Mouse (Mus musculus) Muller cell, postnatal 12 days (primary cell): ENCODE data around the gene Aloxe3.

Experiments
- DNase-seq: peaks from one replicate; pipeline ENCODE4 v3.0.0-alpha.2; 2015; ENCODE audit errors: inconsistent ontology term

Aloxe3 gene

DNA sequence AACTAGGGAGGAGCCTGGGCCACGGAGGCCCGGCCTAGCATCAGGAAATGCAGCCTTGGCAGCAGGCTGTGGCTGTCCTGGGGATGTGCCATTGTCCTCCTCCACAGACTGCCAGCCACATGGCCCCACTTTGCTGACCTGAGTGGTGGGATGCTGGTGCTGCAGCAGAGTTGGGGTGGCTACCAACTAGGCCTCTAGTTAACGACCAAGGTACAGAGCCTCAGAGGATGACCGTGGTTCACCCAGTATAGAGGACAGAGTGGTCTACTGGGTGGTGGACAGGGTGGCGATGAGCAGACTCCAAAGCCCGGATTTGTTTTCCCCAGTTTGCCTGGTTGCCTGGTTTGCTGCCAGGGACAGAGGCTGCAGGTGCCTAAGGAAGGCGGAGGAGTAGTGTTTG lies 49.0 kb downstream of the Aloxe3 start:
- no peak for DNase-seq

DNA sequence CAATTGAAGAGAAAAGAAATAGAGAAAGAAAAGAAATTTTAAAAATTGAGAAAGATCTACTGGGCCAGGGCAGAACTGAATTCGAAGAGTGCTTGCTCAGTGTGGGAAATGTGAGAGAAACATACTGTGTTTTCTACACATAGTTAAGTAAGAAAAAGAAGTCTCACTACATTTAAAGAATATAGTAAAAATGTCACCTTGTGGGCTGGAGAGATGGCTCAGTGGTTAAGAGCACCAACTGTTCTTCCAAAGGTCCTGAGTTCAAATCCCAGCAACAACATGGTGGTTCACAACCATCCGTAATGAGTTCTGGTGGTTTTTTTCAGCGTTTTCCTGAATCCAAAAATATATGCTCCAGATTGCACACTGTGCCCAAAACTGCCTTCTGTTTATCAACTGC lies 52.8 kb downstream of the Aloxe3 start:
- no peak for DNase-seq

DNA sequence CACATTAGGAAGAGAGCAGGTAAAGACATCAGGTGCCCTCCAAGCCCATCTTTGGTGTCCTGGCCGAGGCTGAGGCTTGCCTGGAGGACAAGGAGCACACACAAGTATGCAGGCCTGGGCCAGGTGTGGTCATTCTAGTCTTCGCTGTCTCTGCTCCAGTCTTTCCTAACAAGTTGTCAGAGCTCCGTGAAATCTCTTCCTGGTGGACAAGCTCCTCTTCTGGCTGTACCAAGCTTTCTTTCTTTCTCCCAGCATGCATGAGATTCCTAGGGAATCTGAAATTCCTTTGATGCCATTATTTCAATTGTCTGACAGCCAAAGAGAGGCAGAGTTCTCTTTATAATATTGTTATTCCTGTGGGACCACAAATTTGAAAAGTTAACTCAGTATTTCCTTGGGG lies 53.8 kb downstream of the Aloxe3 start:
- peak; percentile 74 for DNase-seq

DNA sequence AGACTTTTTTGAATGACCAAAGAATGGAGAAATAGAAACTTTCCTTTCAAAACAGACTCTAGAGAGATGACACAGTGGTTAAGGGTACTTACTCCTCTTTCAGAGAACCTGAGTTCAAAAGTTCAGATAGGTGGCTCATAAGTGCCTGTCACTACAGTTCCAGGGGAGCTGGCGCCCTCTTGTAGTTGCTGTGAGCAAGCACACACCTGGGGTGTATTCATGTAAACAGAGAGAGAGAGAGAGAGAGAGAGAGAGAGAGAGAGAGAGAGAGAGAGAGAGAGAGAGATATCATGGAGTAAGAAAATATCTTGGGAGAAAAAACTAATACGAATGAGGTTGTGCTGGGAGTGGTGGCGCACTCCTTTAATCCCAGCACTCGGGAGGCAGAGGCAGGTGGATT lies 54.4 kb downstream of the Aloxe3 start:
- no peak for DNase-seq

GRCm38 (mm10) chr11:69185031-69185430 lies 59.3 kb downstream of the Aloxe3 start:
- DNase-seq: no peak

DNA sequence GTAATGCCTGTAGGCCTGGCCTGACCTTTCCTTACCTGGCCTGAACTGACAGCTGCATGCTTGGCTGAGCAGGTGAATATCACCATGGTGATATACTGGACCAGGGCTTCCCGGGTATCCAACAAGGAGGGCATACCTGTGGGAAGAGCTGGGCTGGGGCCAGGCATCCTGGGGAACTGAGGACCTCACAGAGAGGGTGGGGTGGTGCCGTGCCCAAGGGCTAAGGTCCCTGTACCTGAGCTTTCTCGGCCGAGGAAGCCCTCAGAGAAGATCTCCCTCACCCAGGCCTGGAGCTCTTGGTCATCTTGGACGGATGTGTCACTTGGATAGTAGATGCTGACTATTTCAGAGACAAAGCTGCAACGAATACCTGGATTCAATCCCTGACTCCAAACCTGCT lies 60.2 kb downstream of the Aloxe3 start:
- DNase-seq: no peak

DNA sequence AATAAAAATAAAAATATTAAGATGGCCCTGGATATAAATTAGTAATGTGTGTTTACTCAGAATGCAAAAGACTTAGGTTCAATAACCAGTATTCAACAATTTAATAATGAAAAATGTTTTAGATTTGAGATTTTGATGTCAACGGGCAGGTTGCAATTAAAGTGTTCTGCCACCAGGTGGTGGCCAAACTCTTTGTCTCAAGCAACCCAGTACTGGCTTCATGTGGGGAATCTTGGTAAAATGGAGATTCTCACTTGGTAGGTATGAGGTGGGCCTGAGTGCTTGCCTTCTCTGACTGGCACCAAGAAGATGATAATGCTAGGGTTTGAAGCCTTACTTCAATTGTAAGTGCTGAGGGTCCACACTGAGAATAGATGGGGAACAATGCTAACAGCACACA lies 67.1 kb downstream of the Aloxe3 start:
- peak; percentile 21 for DNase-seq

DNA sequence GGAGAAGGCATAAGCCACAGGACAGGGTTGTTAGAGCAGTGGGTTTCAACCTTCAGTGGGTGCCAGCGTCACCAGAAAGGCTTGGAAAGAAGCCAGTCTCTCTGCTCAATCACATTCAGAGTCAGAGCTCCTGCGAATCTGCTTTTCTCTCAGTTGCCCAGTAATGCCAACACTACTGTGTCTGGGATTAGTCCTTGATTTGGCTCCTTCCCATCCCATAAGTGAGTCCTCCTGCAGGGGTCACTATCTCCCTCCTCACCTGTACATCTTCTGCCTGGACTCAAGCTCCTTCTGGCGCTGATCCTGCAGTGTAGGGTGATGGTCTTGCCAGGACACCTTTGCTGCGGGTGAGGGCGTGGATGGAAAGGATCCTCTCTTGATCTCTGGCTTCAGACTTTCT lies 71.1 kb downstream of the Aloxe3 start:
- no peak for DNase-seq

DNA sequence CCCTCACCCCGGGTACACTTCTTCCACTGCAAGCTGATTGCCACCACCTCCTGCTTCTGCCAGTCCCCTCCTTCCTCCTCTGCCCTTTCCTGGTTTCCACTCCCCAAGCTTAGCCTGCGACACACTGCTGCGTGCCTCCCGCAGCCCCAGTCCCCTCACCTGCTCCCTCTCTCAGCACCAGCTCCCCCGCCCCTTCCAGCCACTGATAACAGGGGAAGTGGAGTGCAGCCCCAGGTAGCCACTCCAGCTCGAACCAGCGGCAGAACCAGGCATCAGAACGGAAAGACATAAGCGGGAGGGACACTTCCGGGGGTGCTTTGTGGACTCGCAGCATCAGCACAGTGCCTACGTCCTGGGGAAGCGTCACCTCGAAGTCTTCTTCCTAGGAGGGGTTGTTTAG lies 71.5 kb downstream of the Aloxe3 start:
- no peak for DNase-seq

GRCm38 (mm10) chr11:69197743-69198142 lies 72.0 kb downstream of the Aloxe3 start, which contains the start of gene Alox8:
Alox8 (minus strand) TSS chr11:69197843.
- DNase-seq: no peak
